Mouse (Mus musculus) CH12.LX (cell line): Measurements from ENCODE around the gene Galnt18.

ENCODE experiments used
- MXI1 ChIP-seq: IDR thresholded peaks from 2 replicates; pipeline ENCODE4 v1.6.1; 2011; ENCODE audit warnings: mild to moderate bottlenecking, low read depth, low read length, improper control_type of control experiment
- POLR2AphosphoS2 ChIP-seq: IDR thresholded peaks from 2 replicates; pipeline ENCODE4 v1.6.1; 2011; ENCODE audit warnings: low read depth, low read length, improper control_type of control experiment
- USF1 ChIP-seq: IDR thresholded peaks from 2 replicates; pipeline ENCODE4 v1.6.1; 2014; ENCODE audit warnings: low read depth, mild to moderate bottlenecking, inconsistent platforms, low read length, improper control_type of control experiment

- TF ChIP-seq POLR2AphosphoS2 = no peak
- TF ChIP-seq MXI1 = no peak
- no peak for TF ChIP-seq USF1
These were observed 65.0 kb downstream of the Galnt18 start for GRCm38 (mm10) chr7:111714639-111715360.
